Mouse (Mus musculus): ENCODE data around the gene Whrn. TPM values are rescaled to one million over a fixed set of nuclear protein-coding genes. Genes with fewer than 3 reads are reported as not detected.

The Whrn gene
- polyA plus RNA-seq, 1 experiment from 2014 or later = 8.7 TPM

DNA sequence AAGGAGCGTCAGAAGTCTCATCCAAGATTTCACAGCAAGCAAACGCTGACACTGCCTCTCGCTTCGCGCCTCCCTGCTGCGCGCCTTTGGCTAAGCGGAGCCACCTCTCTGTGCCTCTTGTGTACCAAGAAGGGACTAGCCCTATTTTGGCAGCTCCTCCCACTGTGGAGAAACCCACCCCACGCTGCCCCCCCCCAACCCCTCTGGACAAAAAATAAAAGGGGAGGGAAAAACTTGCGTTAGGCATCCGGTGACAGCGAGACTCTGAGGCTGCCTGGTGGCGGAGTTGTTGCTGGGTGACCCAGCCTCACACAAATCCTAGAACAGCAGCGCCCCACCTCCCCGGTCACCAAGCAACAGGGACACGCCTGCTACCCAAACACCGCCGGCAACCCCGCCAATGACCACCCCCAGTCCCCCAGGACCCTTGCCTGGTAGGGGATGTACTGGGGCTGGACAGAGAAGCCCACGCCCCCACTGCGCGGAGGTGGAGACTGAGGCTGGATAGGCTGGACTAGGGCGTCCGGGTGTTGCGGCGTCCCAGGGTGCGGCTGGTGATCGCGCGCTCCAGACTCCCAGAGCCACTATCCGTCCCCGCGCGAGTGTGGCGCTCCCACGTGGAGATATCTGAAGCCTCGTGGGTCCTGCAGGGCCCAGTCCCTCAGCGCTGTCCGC, 85.7 kb downstream of the Whrn start:
- WGBS = under 1% methylated on average over 38 of the region's 39 CpGs
- ATAC-seq (ENCODE audit: low FRiP score, low TSS enrichment) = peak; percentile 75
- Histone ChIP-seq H3K36me3 (ENCODE audit: control insufficient read depth, insufficient read depth, low read length) (no peaks in the 10 kb centered on the region), H3K4me3 (ENCODE audit: low read length) (peak overlapping the region; percentile 62), H3K9ac (ENCODE audit: low read depth, low read length) (peak overlapping the region; percentile 54), H3K4me1 (ENCODE audit: control insufficient read depth, insufficient read depth, low read length) (peaks cover 22% of the 10 kb centered on the region), H3K27me3 (ENCODE audit: control insufficient read depth, insufficient read depth, low read length) (no peaks in the 10 kb centered on the region), H3K27ac (ENCODE audit: low read depth, low read length) (no peak overlapping the region), H3K4me2 (replicated peaks; ENCODE audit: low read depth, low read length) (peak overlapping the region; percentile 98), H3K9me3 (ENCODE audit: control insufficient read depth, low read length) (no peaks in the 10 kb centered on the region)

DNA sequence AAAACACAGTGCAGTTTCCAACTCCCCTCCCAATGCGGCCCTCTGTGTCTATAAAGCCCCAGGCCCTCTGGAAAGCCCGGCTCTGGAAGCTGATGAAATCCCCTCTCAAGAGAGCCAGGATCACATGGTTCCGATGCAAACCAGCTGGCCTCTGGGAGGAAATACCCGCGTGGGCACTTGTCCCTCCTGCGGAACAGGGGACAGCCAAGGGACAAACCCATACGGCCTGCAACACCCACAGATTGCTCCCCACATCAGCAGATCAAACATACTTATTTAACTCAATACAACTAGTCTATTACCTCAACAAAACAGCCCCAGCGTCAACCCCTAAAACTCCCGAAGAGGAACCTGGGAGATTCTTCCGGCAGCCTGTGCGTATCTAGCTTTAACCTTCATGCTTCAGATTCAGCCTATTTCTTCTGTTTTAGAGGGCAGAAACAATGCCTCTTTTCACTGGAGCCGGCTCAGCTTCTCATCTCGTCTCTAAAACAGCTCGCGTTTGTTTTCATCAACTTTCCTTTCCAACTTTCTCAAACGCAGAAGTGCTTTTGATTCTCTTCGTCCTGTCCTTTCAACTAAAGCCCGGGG, 86.4 kb downstream of the Whrn start:
- Histone ChIP-seq H3K27me3 (ENCODE audit: control insufficient read depth, insufficient read depth, low read length) (no peaks in the 10 kb centered on the region), H3K9me3 (ENCODE audit: control insufficient read depth, low read length) (no peaks in the 10 kb centered on the region), H3K9ac (ENCODE audit: low read depth, low read length) (peak overlapping the region; percentile 54; the same call in 1 of the 2 replicates), H3K4me2 (replicated peaks; ENCODE audit: low read depth, low read length) (peak overlapping the region; percentile 98), H3K27ac (ENCODE audit: low read depth, low read length) (no peak overlapping the region), H3K36me3 (ENCODE audit: control insufficient read depth, insufficient read depth, low read length) (no peaks in the 10 kb centered on the region), H3K4me1 (ENCODE audit: control insufficient read depth, insufficient read depth, low read length) (peaks cover 28% of the 10 kb centered on the region), H3K4me3 (ENCODE audit: low read length) (peak overlapping the region; percentile 62)
- 3% methylated on average over 18 of the region's 18 CpGs for WGBS
- no peak for ATAC-seq (ENCODE audit: low FRiP score, low TSS enrichment)

DNA sequence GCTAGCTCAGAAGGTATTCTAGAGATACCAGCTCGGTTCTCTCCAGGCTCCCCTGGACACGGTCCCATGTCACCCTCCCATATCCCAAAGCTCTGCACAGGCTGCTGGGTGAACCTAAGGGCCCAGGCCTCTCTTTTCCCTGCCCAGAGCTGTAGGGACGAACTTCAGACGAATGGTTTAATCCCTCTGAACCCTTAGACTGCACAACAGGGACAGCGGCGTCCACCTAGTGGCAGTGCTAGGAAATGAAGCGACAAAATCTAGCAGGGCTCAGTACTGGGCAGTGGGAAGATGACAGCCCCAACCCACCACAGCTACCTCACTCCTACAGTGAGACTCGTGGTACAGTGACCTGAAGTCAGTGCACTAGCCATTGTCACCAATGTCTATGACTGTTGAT, 87.1 kb downstream of the Whrn start:
- 10% methylated on average over 8 of the region's 8 CpGs for WGBS
- no peak overlapping the region for H3K27ac ChIP-seq (ENCODE audit: low read depth, low read length)
- ATAC-seq (ENCODE audit: low FRiP score, low TSS enrichment) = peak; percentile 48; the same call in 1 of the 2 replicates
- H3K9ac ChIP-seq (ENCODE audit: low read depth, low read length) = no peak overlapping the region
- H3K4me3 ChIP-seq (ENCODE audit: low read length) = peak overlapping the region; percentile 62; the same call in 1 of the 2 replicates
- peaks cover 36% of the 10 kb centered on the region for H3K4me1 ChIP-seq (ENCODE audit: control insufficient read depth, insufficient read depth, low read length)
- no peaks in the 10 kb centered on the region for H3K9me3 ChIP-seq (ENCODE audit: control insufficient read depth, low read length)
- no peaks in the 10 kb centered on the region for H3K27me3 ChIP-seq (ENCODE audit: control insufficient read depth, insufficient read depth, low read length)
- no peaks in the 10 kb centered on the region for H3K36me3 ChIP-seq (ENCODE audit: control insufficient read depth, insufficient read depth, low read length)
- 0 out of 2 replicates have a peak overlapping the region, but pooled peaks have one; percentile 98 for H3K4me2 ChIP-seq (replicated peaks; ENCODE audit: low read depth, low read length)

DNA sequence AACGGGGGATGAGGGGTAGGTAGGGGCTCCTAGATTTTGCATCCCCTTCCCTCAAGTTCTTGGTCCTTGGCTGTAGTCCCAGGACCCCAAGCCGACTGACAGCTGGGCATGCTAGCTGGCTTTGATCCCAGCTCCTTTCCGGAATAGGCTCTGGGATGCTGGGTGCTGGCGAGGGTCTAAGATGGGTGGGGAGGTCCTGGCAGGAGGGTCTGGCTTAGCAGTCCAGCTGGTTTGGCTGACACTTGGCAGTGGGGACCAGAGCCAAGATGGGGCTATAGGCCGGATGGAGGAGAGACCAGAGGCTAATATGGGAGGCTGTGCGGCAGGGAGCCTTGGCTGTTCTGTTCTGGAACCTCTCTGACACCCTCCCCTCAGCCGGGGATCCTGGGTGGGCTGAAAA, 87.5 kb downstream of the Whrn start:
- Histone ChIP-seq H3K36me3 (ENCODE audit: control insufficient read depth, insufficient read depth, low read length) (no peaks in the 10 kb centered on the region), H3K27ac (ENCODE audit: low read depth, low read length) (no peak overlapping the region), H3K9me3 (ENCODE audit: control insufficient read depth, low read length) (no peaks in the 10 kb centered on the region), H3K4me2 (replicated peaks; ENCODE audit: low read depth, low read length) (no peak overlapping the region), H3K27me3 (ENCODE audit: control insufficient read depth, insufficient read depth, low read length) (no peaks in the 10 kb centered on the region), H3K4me1 (ENCODE audit: control insufficient read depth, insufficient read depth, low read length) (peaks cover 40% of the 10 kb centered on the region), H3K4me3 (ENCODE audit: low read length) (no peak overlapping the region), H3K9ac (ENCODE audit: low read depth, low read length) (no peak overlapping the region)
- WGBS = 62% methylated on average over 7 of the region's 7 CpGs
- no peak for ATAC-seq (ENCODE audit: low FRiP score, low TSS enrichment)

DNA sequence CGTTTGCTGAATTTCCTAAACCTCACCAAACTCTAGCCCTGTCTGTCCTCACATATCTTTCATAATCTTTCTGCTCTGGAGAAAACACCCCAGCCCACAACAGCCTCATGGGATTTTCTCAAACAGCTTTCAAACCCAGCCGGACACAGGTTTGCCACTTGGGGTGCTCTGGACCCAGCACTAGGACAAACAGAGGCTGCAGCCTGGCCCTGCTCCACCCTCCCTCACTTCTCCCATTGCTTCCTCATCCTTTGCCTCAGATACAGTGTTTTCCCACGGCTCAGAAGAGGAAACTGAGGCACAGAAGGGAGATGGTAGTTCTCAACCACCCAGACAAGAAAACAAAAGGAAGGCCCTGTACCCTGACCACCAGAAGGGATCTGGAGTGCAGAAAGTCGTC, 90.1 kb downstream of the Whrn start:
- Histone ChIP-seq H3K27me3 (ENCODE audit: control insufficient read depth, insufficient read depth, low read length) (no peaks in the 10 kb centered on the region), H3K4me3 (ENCODE audit: low read length) (no peak overlapping the region), H3K27ac (ENCODE audit: low read depth, low read length) (no peak overlapping the region), H3K9me3 (ENCODE audit: control insufficient read depth, low read length) (no peaks in the 10 kb centered on the region), H3K4me2 (replicated peaks; ENCODE audit: low read depth, low read length) (no peak overlapping the region), H3K9ac (ENCODE audit: low read depth, low read length) (no peak overlapping the region), H3K4me1 (ENCODE audit: control insufficient read depth, insufficient read depth, low read length) (peaks cover 49% of the 10 kb centered on the region), H3K36me3 (ENCODE audit: control insufficient read depth, insufficient read depth, low read length) (no peaks in the 10 kb centered on the region)
- no peak for ATAC-seq (ENCODE audit: low FRiP score, low TSS enrichment)
- 57% methylated on average over 4 of the region's 4 CpGs for WGBS

DNA sequence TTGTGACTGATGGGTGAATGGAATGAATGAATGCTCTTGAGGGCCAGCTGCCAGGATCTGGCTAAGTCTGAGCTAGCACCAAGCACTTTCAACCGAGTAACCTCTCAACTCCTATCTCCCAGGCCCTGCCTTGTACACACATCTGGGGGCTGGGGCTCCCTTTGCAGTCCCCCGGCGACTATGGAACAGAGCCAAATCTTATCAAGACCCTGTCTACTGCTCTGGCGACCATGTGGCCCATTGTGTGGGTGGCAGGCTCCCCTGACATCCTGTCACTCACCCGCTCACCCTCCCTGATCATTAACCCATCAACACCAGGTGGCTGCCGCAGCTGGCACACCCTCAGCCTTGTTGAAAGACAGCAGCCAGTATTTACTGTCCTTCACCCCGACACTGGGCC, 90.7 kb downstream of the Whrn start:
- no peak for ATAC-seq (ENCODE audit: low FRiP score, low TSS enrichment)
- H3K27ac ChIP-seq (ENCODE audit: low read depth, low read length) = no peak overlapping the region
- H3K4me3 ChIP-seq (ENCODE audit: low read length) = no peak overlapping the region
- 15% methylated on average over 7 of the region's 7 CpGs for WGBS
- H3K9ac ChIP-seq (ENCODE audit: low read depth, low read length) = no peak overlapping the region
- no peak overlapping the region for H3K4me2 ChIP-seq (replicated peaks; ENCODE audit: low read depth, low read length)
- no peaks in the 10 kb centered on the region for H3K36me3 ChIP-seq (ENCODE audit: control insufficient read depth, insufficient read depth, low read length)
- no peaks in the 10 kb centered on the region for H3K27me3 ChIP-seq (ENCODE audit: control insufficient read depth, insufficient read depth, low read length)
- peaks cover 51% of the 10 kb centered on the region for H3K4me1 ChIP-seq (ENCODE audit: control insufficient read depth, insufficient read depth, low read length)
- H3K9me3 ChIP-seq (ENCODE audit: control insufficient read depth, low read length) = no peaks in the 10 kb centered on the region

DNA sequence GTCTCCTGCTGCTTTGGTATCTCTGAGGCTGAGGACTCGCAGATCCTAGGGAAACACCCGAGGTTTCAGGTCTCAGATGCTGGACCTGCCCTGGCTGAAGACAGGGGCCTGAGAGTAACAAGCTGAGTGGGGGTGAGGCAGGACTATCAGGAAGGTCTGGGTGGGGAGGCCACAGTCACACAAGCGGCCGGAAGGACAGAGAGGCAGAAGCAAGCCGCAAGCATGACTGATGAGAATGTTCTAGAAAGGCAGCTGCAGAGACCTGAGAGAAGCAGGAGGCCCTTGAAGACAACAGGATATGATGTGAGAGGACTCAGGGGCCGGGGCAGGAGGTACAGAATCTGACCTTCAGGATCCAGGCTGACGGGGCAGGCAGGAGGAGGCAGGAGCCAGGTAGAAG, 91.6 kb downstream of the Whrn start:
- Histone ChIP-seq H3K4me3 (ENCODE audit: low read length) (no peak overlapping the region), H3K4me1 (ENCODE audit: control insufficient read depth, insufficient read depth, low read length) (peaks cover 49% of the 10 kb centered on the region), H3K9me3 (ENCODE audit: control insufficient read depth, low read length) (no peaks in the 10 kb centered on the region), H3K9ac (ENCODE audit: low read depth, low read length) (peak overlapping the region; percentile 23; the same call in 1 of the 2 replicates), H3K36me3 (ENCODE audit: control insufficient read depth, insufficient read depth, low read length) (no peaks in the 10 kb centered on the region), H3K27me3 (ENCODE audit: control insufficient read depth, insufficient read depth, low read length) (no peaks in the 10 kb centered on the region), H3K27ac (ENCODE audit: low read depth, low read length) (0 out of 2 replicates have a peak overlapping the region, but pooled peaks have one; percentile 88), H3K4me2 (replicated peaks; ENCODE audit: low read depth, low read length) (peak overlapping the region; percentile 62)
- ATAC-seq (ENCODE audit: low FRiP score, low TSS enrichment) = no peak
- WGBS = 56% methylated on average over 7 of the region's 7 CpGs

DNA sequence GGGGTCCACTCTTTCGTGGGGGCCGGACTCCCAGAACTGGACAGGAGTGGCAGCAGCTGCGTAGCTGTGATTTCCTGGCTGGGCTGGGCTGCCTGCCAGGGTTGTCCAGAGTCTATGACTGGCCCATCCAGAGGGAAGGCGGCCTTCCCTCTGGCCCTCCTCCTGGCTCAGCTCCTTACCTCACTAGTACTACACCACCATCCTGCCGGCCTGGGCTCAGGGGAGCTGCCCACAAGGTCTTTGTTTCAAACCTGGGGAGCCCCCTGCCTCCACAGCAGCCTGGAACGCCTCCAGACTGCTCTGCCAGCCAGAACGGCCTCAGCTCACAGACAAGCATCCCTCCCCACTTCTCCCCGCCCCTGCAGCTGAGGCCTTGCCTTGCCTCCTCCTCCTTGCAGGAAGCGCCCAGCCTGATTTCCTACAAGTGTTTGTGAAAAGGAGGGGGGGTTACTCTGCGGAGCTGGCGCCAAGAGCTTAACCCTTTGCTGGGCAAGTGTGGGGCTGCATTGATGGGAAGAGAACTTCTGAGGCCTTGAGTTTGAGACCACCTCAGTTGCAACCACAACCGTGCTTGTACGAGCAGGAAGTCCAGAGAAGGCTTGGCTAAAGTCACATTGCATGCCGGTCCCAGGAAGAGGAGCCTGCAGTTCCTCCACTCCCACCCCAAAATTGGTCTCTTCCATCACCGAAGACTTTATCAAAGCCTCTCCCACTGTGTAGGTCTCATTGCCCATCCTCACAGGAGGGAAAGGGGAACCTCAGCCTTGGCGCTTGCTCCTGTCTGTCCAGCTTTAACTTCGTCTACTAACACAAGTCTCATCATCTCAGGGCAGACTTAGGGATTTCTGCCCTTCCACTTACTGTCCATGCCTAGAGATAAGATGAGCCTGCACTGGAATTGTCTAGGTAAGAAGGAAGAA, 92.5 kb downstream of the Whrn start, which contains the start of gene Akna:
TSS of gene Akna (minus strand) at position 315 of the 920 bp plus-strand sequence.
- peak within 1 kb of the TSS; percentile 88 for H3K27ac ChIP-seq (ENCODE audit: low read depth, low read length)
- no peaks in the 10 kb centered on the region for H3K9me3 ChIP-seq (ENCODE audit: control insufficient read depth, low read length)
- 9% methylated on average over 17 of the region's 17 CpGs for WGBS
- peak; percentile 90 for ATAC-seq (ENCODE audit: low FRiP score, low TSS enrichment)
- peak within 1 kb of the TSS; percentile 54 for H3K9ac ChIP-seq (ENCODE audit: low read depth, low read length)
- H3K4me2 ChIP-seq (replicated peaks; ENCODE audit: low read depth, low read length) = peak within 1 kb of the TSS; percentile 62
- no peaks in the 10 kb centered on the region for H3K27me3 ChIP-seq (ENCODE audit: control insufficient read depth, insufficient read depth, low read length)
- peak within 1 kb of the TSS; percentile 36 for H3K4me3 ChIP-seq (ENCODE audit: low read length)
- H3K36me3 ChIP-seq (ENCODE audit: control insufficient read depth, insufficient read depth, low read length) = no peaks in the 10 kb centered on the region
- peaks cover 44% of the 10 kb centered on the region for H3K4me1 ChIP-seq (ENCODE audit: control insufficient read depth, insufficient read depth, low read length)

Measured in kidney, embryonic 14.5 days (tissue).